Mouse (Mus musculus): Measurements from ENCODE around the gene Rasgrf1. TPM values are rescaled to one million over a fixed set of nuclear protein-coding genes. Genes with fewer than 3 reads are reported as not detected.

The Rasgrf1 gene
- total RNA-seq, 1 experiment, result 0.04 TPM

DNA sequence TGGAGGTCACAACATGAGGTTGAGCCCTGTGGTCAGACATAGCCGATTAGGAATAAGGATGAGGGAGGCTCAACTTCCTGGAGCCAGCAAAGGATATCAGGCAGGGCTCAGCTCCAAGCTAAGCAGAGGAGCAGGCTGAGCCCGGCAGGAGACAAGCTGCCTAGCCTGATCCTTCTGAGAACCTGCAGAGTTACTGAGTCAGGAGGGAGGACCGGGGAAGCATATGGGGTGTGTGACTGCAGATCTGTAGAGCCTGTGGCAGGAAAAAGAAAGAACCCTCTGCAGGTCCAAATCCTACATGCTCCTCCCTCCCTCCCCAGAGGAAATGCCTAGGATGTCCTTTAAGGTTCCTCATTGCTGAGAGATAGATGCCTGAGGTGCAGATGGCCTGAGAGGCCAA lies 62.6 kb downstream of the Rasgrf1 start:
- no peak overlapping the region for H3K9ac ChIP-seq (ENCODE audit: insufficient read depth, low read depth, low read length, poor library complexity, severe bottlenecking)
- no peak overlapping the region for H3K27ac ChIP-seq (ENCODE audit: insufficient read depth, low read depth, low read length, poor library complexity, severe bottlenecking)
- H3K4me3 ChIP-seq (ENCODE audit: insufficient read depth in 1 of 2, low read depth in 1 of 2, low read length in 2 of 2, poor library complexity in 1 of 2, severe bottlenecking in 1 of 2), result no peak overlapping the region
- no peaks in the 10 kb centered on the region for H3K36me3 ChIP-seq (ENCODE audit: control insufficient read depth, insufficient read depth, low read length, poor library complexity, severe bottlenecking)
- no peaks in the 10 kb centered on the region; a peak in 1 of 4 replicates for H3K4me1 ChIP-seq (ENCODE audit: control insufficient read depth in 2 of 2, insufficient read depth in 2 of 2, low read length in 2 of 2, poor library complexity in 1 of 2)
- no peaks in the 10 kb centered on the region for H3K9me3 ChIP-seq (ENCODE audit: control insufficient read depth, insufficient read depth, low read depth, low read length)
- TF ChIP-seq MAFK (IDR thresholded peaks at IDR 0.05; ENCODE audit: insufficient read depth, low read depth, low read length), result no peak
- in situ Hi-C loops (cut with MboI; ENCODE audit: low sequenced_read_pairs in 2 of 2, unreplicated experiment in 2 of 2), result no loop called here
- DNase-seq (ENCODE audit: low read depth, low spot score), result no peak

DNA sequence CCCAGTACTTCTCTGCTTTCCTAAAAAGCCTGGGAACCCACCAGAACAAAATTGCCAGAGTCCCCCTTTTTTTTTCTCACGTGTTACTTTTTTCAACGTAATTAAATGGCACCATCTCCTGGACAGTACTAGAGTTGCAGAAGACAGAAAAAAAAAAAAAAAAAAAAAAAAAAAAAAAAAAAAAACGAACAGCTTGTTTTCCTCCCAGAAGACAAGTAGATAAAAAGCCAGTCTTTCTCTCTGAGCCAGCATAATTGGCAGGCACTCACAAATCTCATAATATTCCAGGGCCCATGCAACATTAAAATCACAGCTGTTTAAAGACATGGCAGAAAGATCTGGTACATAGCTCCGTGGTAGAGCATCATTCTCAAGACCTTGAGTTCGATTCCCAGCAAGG lies 64.1 kb downstream of the Rasgrf1 start:
- Histone ChIP-seq H3K4me3 (ENCODE audit: insufficient read depth in 1 of 2, low read depth in 1 of 2, low read length in 2 of 2, poor library complexity in 1 of 2, severe bottlenecking in 1 of 2) (no peak overlapping the region), H3K9me3 (ENCODE audit: control insufficient read depth, insufficient read depth, low read depth, low read length) (no peaks in the 10 kb centered on the region), H3K9ac (ENCODE audit: insufficient read depth, low read depth, low read length, poor library complexity, severe bottlenecking) (no peak overlapping the region), H3K4me1 (ENCODE audit: control insufficient read depth in 2 of 2, insufficient read depth in 2 of 2, low read length in 2 of 2, poor library complexity in 1 of 2) (no peaks in the 10 kb centered on the region; a peak in 1 of 4 replicates), H3K36me3 (ENCODE audit: control insufficient read depth, insufficient read depth, low read length, poor library complexity, severe bottlenecking) (no peaks in the 10 kb centered on the region), H3K27ac (ENCODE audit: insufficient read depth, low read depth, low read length, poor library complexity, severe bottlenecking) (no peak overlapping the region)
- TF ChIP-seq CHD2 (IDR thresholded peaks at IDR 0.05; ENCODE audit: low read depth, low read length) (no peak), HCFC1 (IDR thresholded peaks at IDR 0.05; ENCODE audit: borderline replicate concordance, insufficient read depth, low read length) (no peak), MAFK (IDR thresholded peaks at IDR 0.05; ENCODE audit: insufficient read depth, low read depth, low read length) (peak; percentile 35; the same call in 1 of the 2 replicates), ZNF384 (IDR thresholded peaks at IDR 0.05; ENCODE audit: low read depth, low read length) (peak; percentile 99), ZC3H11A (IDR thresholded peaks at IDR 0.05; ENCODE audit: borderline replicate concordance, low read depth, low read length) (no peak)
- in situ Hi-C loops (cut with MboI; ENCODE audit: low sequenced_read_pairs in 2 of 2, unreplicated experiment in 2 of 2), result no loop called here
- DNase-seq (ENCODE audit: low read depth, low spot score), result peak; percentile 27

DNA sequence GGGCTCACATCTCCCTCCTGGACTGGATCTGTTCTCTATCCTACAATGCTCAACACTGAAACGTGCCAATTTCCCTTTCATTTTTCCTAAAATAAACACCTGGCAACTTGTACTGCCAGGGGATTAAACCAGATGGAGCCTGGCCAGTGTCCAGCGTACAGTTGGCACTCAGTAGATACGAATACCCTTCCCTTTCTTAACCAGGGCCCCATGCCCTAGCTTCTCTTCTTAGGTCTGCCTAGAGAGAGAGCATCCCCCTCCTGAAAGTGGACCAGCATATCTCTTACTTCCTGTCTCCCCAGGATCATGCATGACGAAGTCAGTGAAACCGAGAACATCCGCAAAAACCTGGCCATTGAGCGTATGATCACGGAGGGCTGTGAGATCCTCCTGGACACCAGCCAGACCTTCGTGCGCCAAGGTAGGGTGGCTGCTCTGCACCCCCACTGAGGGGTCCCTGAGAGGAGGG lies 64.8 kb downstream of the Rasgrf1 start:
- no peak overlapping the region for H3K9ac ChIP-seq (ENCODE audit: insufficient read depth, low read depth, low read length, poor library complexity, severe bottlenecking)
- no peak for DNase-seq (ENCODE audit: low read depth, low spot score)
- H3K4me1 ChIP-seq (ENCODE audit: control insufficient read depth in 2 of 2, insufficient read depth in 2 of 2, low read length in 2 of 2, poor library complexity in 1 of 2), result no peaks in the 10 kb centered on the region
- no peaks in the 10 kb centered on the region for H3K36me3 ChIP-seq (ENCODE audit: control insufficient read depth, insufficient read depth, low read length, poor library complexity, severe bottlenecking)
- no peak overlapping the region for H3K27ac ChIP-seq (ENCODE audit: insufficient read depth, low read depth, low read length, poor library complexity, severe bottlenecking)
- TF ChIP-seq MAFK (IDR thresholded peaks at IDR 0.05; ENCODE audit: insufficient read depth, low read depth, low read length) (no peak), HCFC1 (IDR thresholded peaks at IDR 0.05; ENCODE audit: borderline replicate concordance, insufficient read depth, low read length) (no peak), ZNF384 (IDR thresholded peaks at IDR 0.05; ENCODE audit: low read depth, low read length) (no peak)
- no peaks in the 10 kb centered on the region for H3K9me3 ChIP-seq (ENCODE audit: control insufficient read depth, insufficient read depth, low read depth, low read length)
- no peak overlapping the region for H3K4me3 ChIP-seq (ENCODE audit: insufficient read depth in 1 of 2, low read depth in 1 of 2, low read length in 2 of 2, poor library complexity in 1 of 2, severe bottlenecking in 1 of 2)
- in situ Hi-C loops (cut with MboI; ENCODE audit: low sequenced_read_pairs in 2 of 2, unreplicated experiment in 2 of 2), result no loop called here

DNA sequence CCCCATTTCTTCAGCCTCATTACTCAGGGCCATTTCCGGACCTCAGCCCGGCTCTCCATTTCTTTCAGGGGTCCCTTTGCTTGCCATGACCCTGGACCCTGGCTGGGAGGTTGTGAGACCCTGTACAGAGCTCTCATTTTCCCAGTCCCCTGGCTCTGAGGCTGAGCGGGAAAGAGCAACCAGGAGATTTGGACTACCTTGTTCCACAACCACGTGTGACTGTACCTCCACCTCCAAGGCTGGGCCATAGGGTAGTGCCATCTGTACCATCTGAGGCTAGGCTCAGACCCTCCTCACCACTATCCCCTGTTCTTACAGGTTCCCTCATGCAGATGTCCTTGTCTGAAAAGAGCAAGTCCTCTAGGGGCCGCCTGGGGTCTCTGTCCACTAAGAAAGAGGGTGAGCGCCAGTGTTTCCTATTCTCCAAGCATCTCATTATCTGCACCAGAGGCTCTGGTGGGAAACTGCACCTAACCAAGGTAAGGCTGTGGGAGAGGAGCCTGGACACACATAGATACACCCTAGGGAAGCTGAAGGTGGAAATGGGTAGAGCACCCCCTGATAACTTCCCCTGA lies 66.7 kb downstream of the Rasgrf1 start:
- TF ChIP-seq CHD2 (IDR thresholded peaks at IDR 0.05; ENCODE audit: low read depth, low read length) (no peak), MAFK (IDR thresholded peaks at IDR 0.05; ENCODE audit: insufficient read depth, low read depth, low read length) (no peak), HCFC1 (IDR thresholded peaks at IDR 0.05; ENCODE audit: borderline replicate concordance, insufficient read depth, low read length) (no peak), ZNF384 (IDR thresholded peaks at IDR 0.05; ENCODE audit: low read depth, low read length) (no peak), ZC3H11A (IDR thresholded peaks at IDR 0.05; ENCODE audit: borderline replicate concordance, low read depth, low read length) (no peak)
- H3K36me3 ChIP-seq (ENCODE audit: control insufficient read depth, insufficient read depth, low read length, poor library complexity, severe bottlenecking), result no peaks in the 10 kb centered on the region
- H3K4me3 ChIP-seq (ENCODE audit: insufficient read depth in 1 of 2, low read depth in 1 of 2, low read length in 2 of 2, poor library complexity in 1 of 2, severe bottlenecking in 1 of 2), result no peak overlapping the region
- no peak overlapping the region for H3K27ac ChIP-seq (ENCODE audit: insufficient read depth, low read depth, low read length, poor library complexity, severe bottlenecking)
- in situ Hi-C loops (cut with MboI; ENCODE audit: low sequenced_read_pairs in 2 of 2, unreplicated experiment in 2 of 2), result no loop called here
- no peak for DNase-seq (ENCODE audit: low read depth, low spot score)
- no peaks in the 10 kb centered on the region for H3K9me3 ChIP-seq (ENCODE audit: control insufficient read depth, insufficient read depth, low read depth, low read length)
- no peak overlapping the region for H3K9ac ChIP-seq (ENCODE audit: insufficient read depth, low read depth, low read length, poor library complexity, severe bottlenecking)
- H3K4me1 ChIP-seq (ENCODE audit: control insufficient read depth in 2 of 2, insufficient read depth in 2 of 2, low read length in 2 of 2, poor library complexity in 1 of 2), result no peaks in the 10 kb centered on the region

DNA sequence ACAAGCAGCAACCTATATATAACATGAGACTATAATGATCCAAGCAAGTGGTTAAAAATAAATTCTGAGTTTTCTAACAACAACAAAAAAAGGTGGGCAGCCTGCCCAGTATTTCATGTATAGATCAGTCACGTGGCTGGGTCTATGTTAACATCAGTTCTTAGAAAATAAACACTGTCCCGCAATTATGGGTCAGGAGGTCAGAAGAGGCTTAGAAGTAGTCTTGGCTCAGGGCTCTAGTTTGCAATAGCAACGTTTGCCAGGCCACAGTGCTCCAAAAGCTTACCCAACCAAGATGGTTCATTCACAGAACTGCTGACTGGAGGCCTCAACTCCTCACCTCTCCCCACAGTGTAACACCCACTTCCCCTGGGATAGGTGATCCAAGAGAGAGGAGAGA lies 69.5 kb downstream of the Rasgrf1 start:
- in situ Hi-C loops (cut with MboI; ENCODE audit: low sequenced_read_pairs in 2 of 2, unreplicated experiment in 2 of 2), result no loop called here

More for the DNA sequence above, 69.5 kb downstream of the Rasgrf1 start:
- no peaks in the 10 kb centered on the region for H3K9me3 ChIP-seq (ENCODE audit: control insufficient read depth, insufficient read depth, low read depth, low read length)
- no peaks in the 10 kb centered on the region for H3K4me1 ChIP-seq (ENCODE audit: control insufficient read depth in 2 of 2, insufficient read depth in 2 of 2, low read length in 2 of 2, poor library complexity in 1 of 2)
- H3K27ac ChIP-seq (ENCODE audit: insufficient read depth, low read depth, low read length, poor library complexity, severe bottlenecking), result no peak overlapping the region
- no peak for DNase-seq (ENCODE audit: low read depth, low spot score)
- H3K9ac ChIP-seq (ENCODE audit: insufficient read depth, low read depth, low read length, poor library complexity, severe bottlenecking), result no peak overlapping the region
- no peak overlapping the region for H3K4me3 ChIP-seq (ENCODE audit: insufficient read depth in 1 of 2, low read depth in 1 of 2, low read length in 2 of 2, poor library complexity in 1 of 2, severe bottlenecking in 1 of 2)
- H3K36me3 ChIP-seq (ENCODE audit: control insufficient read depth, insufficient read depth, low read length, poor library complexity, severe bottlenecking), result no peaks in the 10 kb centered on the region
- TF ChIP-seq HCFC1 (IDR thresholded peaks at IDR 0.05; ENCODE audit: borderline replicate concordance, insufficient read depth, low read length), result no peak
- no peak for TF ChIP-seq ZC3H11A (IDR thresholded peaks at IDR 0.05; ENCODE audit: borderline replicate concordance, low read depth, low read length)
- TF ChIP-seq ZNF384 (IDR thresholded peaks at IDR 0.05; ENCODE audit: low read depth, low read length), result no peak
- TF ChIP-seq CHD2 (IDR thresholded peaks at IDR 0.05; ENCODE audit: low read depth, low read length), result no peak
- no peak for TF ChIP-seq MAFK (IDR thresholded peaks at IDR 0.05; ENCODE audit: insufficient read depth, low read depth, low read length)
